Mouse (Mus musculus) myocyte (in vitro differentiated cells): ENCODE measurements around the gene Vamp8. TPM values are rescaled to one million over a fixed set of nuclear protein-coding genes. Genes with fewer than 3 reads are reported as not detected.

Experiments
- H3K27me3 ChIP-seq: one replicate; pipeline ENCODE4 v1.6.1; 2011; ENCODE audit not compliant: control insufficient read depth, insufficient read depth, insufficient read length
- H3K36me3 ChIP-seq: one replicate; pipeline ENCODE4 v1.6.1; 2011; ENCODE audit not compliant: control insufficient read depth, insufficient read depth
- H3K4me2 ChIP-seq: one replicate; pipeline ENCODE4 v1.6.1; 2011; ENCODE audit warnings: low read depth, control low read depth
- H3K4me3 ChIP-seq: one replicate; pipeline ENCODE4 v1.5.1; 2011; ENCODE audit warnings: mild to moderate bottlenecking, control low read depth, moderate library complexity
- H3K79me2 ChIP-seq: one replicate; pipeline ENCODE4 v1.6.1; 2011; ENCODE audit not compliant: control insufficient read depth, insufficient read depth
- H3ac ChIP-seq: one replicate; pipeline ENCODE4 v1.6.1; 2011; ENCODE audit not compliant: control insufficient read depth, insufficient read length
- CEBPB ChIP-seq: IDR thresholded peaks from 2 replicates; pipeline ENCODE4 v1.6.1; 2011; ENCODE audit warnings: mild to moderate bottlenecking, moderate library complexity; ENCODE audit not compliant: poor library complexity, insufficient read depth, severe bottlenecking
- E2F4 ChIP-seq: IDR thresholded peaks from one replicate; pipeline ENCODE4 v1.6.1; 2011; ENCODE audit warnings: mild to moderate bottlenecking, control low read depth, moderate library complexity; ENCODE audit not compliant: insufficient read depth
- MAX ChIP-seq: IDR thresholded peaks from one replicate; pipeline ENCODE4 v1.6.1; 2011; ENCODE audit warnings: low read depth, mild to moderate bottlenecking, control low read depth
- MYOD1 ChIP-seq, 3 experiments: IDR thresholded peaks; one replicate each; pipeline ENCODE4 v1.6.1; 2011; ENCODE audit warnings: control low read depth in 2 of 3, low read depth in 2 of 3, mild to moderate bottlenecking in 2 of 3, moderate library complexity in 1 of 3; ENCODE audit not compliant: insufficient read length in 2 of 3, control insufficient read depth in 1 of 3
- MYOG ChIP-seq, 3 experiments: IDR thresholded peaks; one replicate each; pipeline ENCODE4 v1.6.1; 2011; ENCODE audit warnings: control low read depth in 2 of 3, low read depth in 2 of 3, mild to moderate bottlenecking in 2 of 3; ENCODE audit not compliant: insufficient read length in 2 of 3, control insufficient read depth in 1 of 3, insufficient read depth in 1 of 3
- POLR2A ChIP-seq: IDR thresholded peaks from one replicate; pipeline ENCODE4 v1.6.1; 2011; ENCODE audit warnings: low read depth, mild to moderate bottlenecking, control low read depth, moderate library complexity; ENCODE audit not compliant: insufficient read length
- POLR2AphosphoS2 ChIP-seq: IDR thresholded peaks from one replicate; pipeline ENCODE4 v1.6.1; 2011; ENCODE audit warnings: low read depth, control low read depth; ENCODE audit not compliant: insufficient read length
- REST ChIP-seq: IDR thresholded peaks from one replicate; pipeline ENCODE4 v1.6.1; 2011; ENCODE audit warnings: mild to moderate bottlenecking, control low read depth, moderate library complexity; ENCODE audit not compliant: insufficient read depth, insufficient read length
- SRF ChIP-seq: IDR thresholded peaks from one replicate; pipeline ENCODE4 v1.6.1; 2011; ENCODE audit warnings: low read depth; ENCODE audit not compliant: control insufficient read depth, insufficient read length
- TCF12 ChIP-seq: IDR thresholded peaks from one replicate; pipeline ENCODE4 v1.6.1; 2011; ENCODE audit warnings: mild to moderate bottlenecking, control low read depth; ENCODE audit not compliant: poor library complexity, insufficient read depth, severe bottlenecking
- TCF3 ChIP-seq: IDR thresholded peaks from one replicate; pipeline ENCODE4 v1.6.1; 2011; ENCODE audit warnings: low read depth, control low read depth; ENCODE audit not compliant: insufficient read length
- USF1 ChIP-seq: IDR thresholded peaks from one replicate; pipeline ENCODE4 v1.6.1; 2011; ENCODE audit warnings: low read depth, mild to moderate bottlenecking, control low read depth, moderate library complexity
- polyA plus RNA-seq: library from polyadenylated mRNA; unstranded; fragments of >200 nt; fragmentation: generic; extraction: Trizol; gene quantifications from one replicate; pipeline ENCODE4 v1.2.1, GENCODE M21; 2012; ENCODE audit warnings: missing spikeins

Vamp8 gene
- polyA plus RNA-seq, 1 experiment = 107 TPM

GRCm38 (mm10) chr6:72346261-72346660, 44.2 kb downstream of the Vamp8 start:
- H3K4me3 ChIP-seq = peak overlapping the region; percentile 53

GRCm38 (mm10) chr6:72345633-72346032, 44.9 kb downstream of the Vamp8 start:
- TF ChIP-seq E2F4 (no peak), SRF (no peak), MYOG (IDR thresholded peaks at IDR 0.05; ENCODE audit: control insufficient read depth in 1 of 3, insufficient read depth in 1 of 3, insufficient read length in 2 of 3, low read depth in 2 of 3) (no peak), USF1 (no peak), POLR2AphosphoS2 (no peak), TCF3 (no peak), CEBPB (no peak), REST (no peak), MAX (no peak), TCF12 (no peak), POLR2A (no peak), MYOD1 (IDR thresholded peaks at IDR 0.05; ENCODE audit: control insufficient read depth in 1 of 3, insufficient read length in 2 of 3, low read depth in 2 of 3) (no peak)
- H3K36me3 ChIP-seq = peaks cover 14% of the 10 kb centered on the region
- peak overlapping the region; percentile 69 for H3K4me3 ChIP-seq
- H3K79me2 ChIP-seq = peaks cover 70% of the 10 kb centered on the region
- H3K4me2 ChIP-seq = peak overlapping the region; percentile 91
- H3ac ChIP-seq = no peak overlapping the region
- no peaks in the 10 kb centered on the region for H3K27me3 ChIP-seq

More at GRCm38 (mm10) chr6:72346261-72346660, 44.2 kb downstream of the Vamp8 start:
- Histone ChIP-seq H3ac (no peak overlapping the region), H3K79me2 (peaks cover 67% of the 10 kb centered on the region), H3K36me3 (peaks cover 17% of the 10 kb centered on the region), H3K4me2 (peak overlapping the region; percentile 75), H3K27me3 (no peaks in the 10 kb centered on the region)
- TF ChIP-seq MYOG (IDR thresholded peaks at IDR 0.05; ENCODE audit: control insufficient read depth in 1 of 3, insufficient read depth in 1 of 3, insufficient read length in 2 of 3, low read depth in 2 of 3) (no peak), POLR2AphosphoS2 (no peak), SRF (no peak), MAX (no peak), TCF3 (no peak)

- peaks cover 13% of the 10 kb centered on the region for H3K36me3 ChIP-seq
- H3K79me2 ChIP-seq = peaks cover 72% of the 10 kb centered on the region
- no peaks in the 10 kb centered on the region for H3K27me3 ChIP-seq
- H3ac ChIP-seq = peak within 1 kb of the TSS; percentile 92
- peak within 1 kb of the TSS; percentile 96 for H3K4me2 ChIP-seq
- H3K4me3 ChIP-seq = peak within 1 kb of the TSS; percentile 69
- peak; percentile 95 for TF ChIP-seq POLR2A
- TF ChIP-seq TCF12 = no peak
- TF ChIP-seq SRF = no peak
- TF ChIP-seq E2F4 = peak; percentile 78
- TF ChIP-seq TCF3 = no peak
- no peak for TF ChIP-seq CEBPB
- TF ChIP-seq REST = no peak
- TF ChIP-seq MYOD1 (IDR thresholded peaks at IDR 0.05; ENCODE audit: control insufficient read depth in 1 of 3, insufficient read length in 2 of 3, low read depth in 2 of 3) = no peak
- TF ChIP-seq MAX = no peak
- peak; percentile 24 for TF ChIP-seq USF1
- TF ChIP-seq POLR2AphosphoS2 = peak; percentile 94
- no peak for TF ChIP-seq MYOG (IDR thresholded peaks at IDR 0.05; ENCODE audit: control insufficient read depth in 1 of 3, insufficient read depth in 1 of 3, insufficient read length in 2 of 3, low read depth in 2 of 3)
Observed at GRCm38 (mm10) chr6:72345074-72345567, 45.4 kb downstream of the Vamp8 start, which contains the start of gene Usp39. Gene Usp39, minus strand, starts transcription at chr6:72345184.

- Histone ChIP-seq H3ac (peak overlapping the region; percentile 92), H3K4me2 (peak overlapping the region; percentile 96), H3K79me2 (peaks cover 73% of the 10 kb centered on the region), H3K4me3 (peak overlapping the region; percentile 69), H3K36me3 (peaks cover 8% of the 10 kb centered on the region), H3K27me3 (no peaks in the 10 kb centered on the region)
- TF ChIP-seq SRF (no peak), USF1 (no peak), POLR2A (no peak), CEBPB (no peak), MYOG (IDR thresholded peaks at IDR 0.05; ENCODE audit: control insufficient read depth in 1 of 3, insufficient read depth in 1 of 3, insufficient read length in 2 of 3, low read depth in 2 of 3) (no peak), TCF12 (no peak), MAX (no peak), TCF3 (no peak), E2F4 (no peak), POLR2AphosphoS2 (no peak), MYOD1 (IDR thresholded peaks at IDR 0.05; ENCODE audit: control insufficient read depth in 1 of 3, insufficient read length in 2 of 3, low read depth in 2 of 3) (no peak), REST (no peak)
Observed at GRCm38 (mm10) chr6:72344396-72345073, 46.0 kb downstream of the Vamp8 start.
